10 mouse cellular contexts compared by ENCODE assay signal in the genomic region with DNA sequence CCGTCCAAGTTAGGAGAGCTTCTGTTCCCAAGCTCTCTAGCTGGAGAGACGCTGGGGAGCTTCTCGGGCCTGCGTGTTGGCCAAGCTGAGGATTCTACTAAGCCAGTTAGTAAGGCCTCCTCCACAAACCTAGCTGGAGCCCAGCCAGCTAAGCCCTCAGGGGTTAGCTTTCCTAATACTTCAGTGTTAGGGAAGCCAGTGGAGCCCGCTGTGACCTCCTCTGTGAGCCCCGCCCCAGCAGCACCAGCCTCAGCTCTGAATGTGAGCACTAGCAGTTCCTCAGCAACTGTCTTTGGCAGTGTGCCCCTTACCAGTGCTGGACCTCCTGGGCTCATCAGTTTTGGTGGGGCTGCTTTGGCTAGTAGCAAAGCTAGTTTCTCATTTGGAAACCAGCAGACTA. TPM values are rescaled to one million over a fixed set of nuclear protein-coding genes. Genes with fewer than 3 reads are reported as not detected.
DNase-seq lines count a peak whose midpoint lies in the region.
"Had no signal": no experiment of that assay in that cellular context is flagged by ENCODE, and none has a peak within 500 bp of the region (broad histone marks: within the 10 kb centered on the region; RNA-seq: fewer than 3 reads in every experiment).

No protein-coding gene starts in this region.

- H3K9me3 ChIP-seq in heart, embryonic 10.5 days, result no peaks in the 10 kb centered on the region
- H3K9me3 ChIP-seq: forebrain, embryonic 13.5 days had no signal

- DNase-seq in heart, adult 11 months, result peak; percentile 97
- DNase-seq in heart, embryonic 10.5 days (ENCODE audit: low spot score), result no peak
- DNase-seq in thymus, postnatal 14 days, result peak; percentile 50
- no peak for DNase-seq in thymus, postnatal 0 days (ENCODE audit: low spot score)
- peak; percentile 72 to 84 for DNase-seq in gastrocnemius, postnatal 36 days
- peak; percentile 76 for DNase-seq in testis, postnatal 10 days (ENCODE audit: low spot score)
- DNase-seq in urinary bladder, postnatal 10 days (ENCODE audit: low spot score), result no peak
- no peak for DNase-seq in spleen, postnatal 14 days (ENCODE audit: low spot score in 2 of 2)
- DNase-seq: lung, postnatal 36 days had no signal

- intact Hi-C loops in gastrocnemius, postnatal 36 days (cut with DNase I), result no loop called here

- WGBS in heart, embryonic 10.5 days, result 94% methylated on average over 6 of the region's 6 CpGs

- no peaks in the 10 kb centered on the region for H3K27me3 ChIP-seq in heart, embryonic 10.5 days (ENCODE audit: insufficient read depth, poor library complexity, severe bottlenecking)
- H3K27me3 ChIP-seq: forebrain, embryonic 13.5 days had no signal

- no peak overlapping the region for H3K4me3 ChIP-seq in heart, embryonic 10.5 days
- H3K4me3 ChIP-seq: forebrain, embryonic 13.5 days had no signal

- H3K27ac ChIP-seq in heart, embryonic 10.5 days, result no peak overlapping the region
- H3K27ac ChIP-seq: forebrain, embryonic 13.5 days had no signal

- H3K4me1 ChIP-seq in heart, embryonic 10.5 days, result peaks cover 11% of the 10 kb centered on the region; the same call in 1 of the 2 replicates
- H3K4me1 ChIP-seq: forebrain, embryonic 13.5 days had no signal

- H3K36me3 ChIP-seq in heart, embryonic 10.5 days, result peaks cover 86% of the 10 kb centered on the region

RNA-seq across cellular contexts. Expression of a gene that starts 51.2 kb away (rescaled TPM):
- polyA plus RNA-seq in heart, embryonic 10.5 days (2016; fragmentation: Nextera tagmentation; extraction: Ambion mirVana), result 37.7 and 60.1 TPM in 2 replicates
- polyA plus RNA-seq in thymus, postnatal 0 days (2015; fragmentation: Nextera tagmentation; extraction: Ambion mirVana), result 57.5 and 68.6 TPM in 2 replicates
- 10 to 100 TPM; 13.2 to 16.5 TPM for total RNA-seq in gastrocnemius, postnatal 36 days (2021)

RNA-seq across cellular contexts. Expression of a gene that starts 59.2 kb away (rescaled TPM):
- polyA plus RNA-seq in heart, embryonic 10.5 days (2016; fragmentation: Nextera tagmentation; extraction: Ambion mirVana), result 76.5 and 83.8 TPM in 2 replicates
- polyA plus RNA-seq in thymus, postnatal 0 days (2015; fragmentation: Nextera tagmentation; extraction: Ambion mirVana), result 115 and 138 TPM in 2 replicates
- total RNA-seq in gastrocnemius, postnatal 36 days (2021), result 10 to 100 TPM; 13.9 to 28.4 TPM

Comparison
In these comparisons a context has a peak if more than half of its experiments do, and no peak if none do; other contexts are left out.
1. DNase-seq: peak in heart, adult 11 months (single experiment), thymus, postnatal 14 days (single experiment), gastrocnemius, postnatal 36 days (2 of 2) and testis, postnatal 10 days (single experiment); none in heart, embryonic 10.5 days (single experiment), thymus, postnatal 0 days (single experiment), urinary bladder, postnatal 10 days (single experiment) and spleen, postnatal 14 days (0 of 2).